Mouse (Mus musculus): ENCODE measurements around the gene Pgk2.
"Not testable (repeated sequence)": the region's sequence is repeated elsewhere in the genome, so short reads cannot be mapped to it uniquely, and the experiment has no call there.

The Pgk2 gene

GRCm38 (mm10) chr17:40208540-40208939, at the start of gene Pgk2:
Gene Pgk2, minus strand, starts transcription at chr17:40208640.
- no peak for DNase-seq (ENCODE audit: low spot score)

GRCm38 (mm10) chr17:40252487-40252886, 44.0 kb upstream of the Pgk2 start:
- no peak for DNase-seq (ENCODE audit: low spot score)

GRCm38 (mm10) chr17:40242135-40242534, 33.7 kb upstream of the Pgk2 start, which contains the start of gene Crisp3:
Gene Crisp3, minus strand, starts transcription at chr17:40242288.
- no peak for DNase-seq (ENCODE audit: low spot score)

- not testable (repeated sequence) for DNase-seq (ENCODE audit: low spot score)
These were observed 6.6 kb downstream of the Pgk2 start for GRCm38 (mm10) chr17:40201803-40202202.

- DNase-seq (ENCODE audit: low spot score) = not testable (repeated sequence)
These were observed 18.2 kb downstream of the Pgk2 start for GRCm38 (mm10) chr17:40190192-40190591.

- DNase-seq (ENCODE audit: low spot score) = not testable (repeated sequence)
These were observed 50.6 kb downstream of the Pgk2 start for GRCm38 (mm10) chr17:40157729-40158359.
